Mouse (Mus musculus) MEL (cell line): ENCODE measurements around the gene Chst8. TPM values are rescaled to one million over a fixed set of nuclear protein-coding genes. Genes with fewer than 3 reads are reported as not detected.

Experiments used
- DNase-seq: peaks from one replicate; pipeline ENCODE4 v3.0.0; 2011; ENCODE audit warnings: low read depth, low spot score
- H3K27ac ChIP-seq: 2 replicates; pipeline ENCODE4 v1.5.1; 2012; ENCODE audit warnings: low read depth, mild to moderate bottlenecking, control low read depth, low read length, moderate library complexity; ENCODE audit not compliant: control insufficient read depth
- H3K27me3 ChIP-seq, 2 experiments: fragments of 150-350 bp in 1 of 2; sonication (generic) in 1 of 2; 2 replicates each; pipeline ENCODE4 v1.6.1; 2012; ENCODE audit warnings: low read length in 2 of 2, mild to moderate bottlenecking in 2 of 2, improper control_type of control experiment in 1 of 2, moderate library complexity in 1 of 2; ENCODE audit not compliant: insufficient read depth in 2 of 2, control insufficient read depth in 1 of 2
- H3K36me3 ChIP-seq, 2 experiments: 2 replicates each; pipeline ENCODE4 v1.6.1; 2012 to 2014; ENCODE audit warnings: low read length in 2 of 2, improper control_type of control experiment in 1 of 2, inconsistent platforms in 1 of 2, mild to moderate bottlenecking in 1 of 2; ENCODE audit not compliant: insufficient read depth in 2 of 2, control insufficient read depth in 1 of 2
- H3K4me1 ChIP-seq, 2 experiments: fragments of 150-350 bp in 1 of 2; sonication (generic) in 1 of 2; 2 replicates each; pipeline ENCODE4 v1.6.1; 2012; ENCODE audit warnings: low read length in 2 of 2, improper control_type of control experiment in 1 of 2, mild to moderate bottlenecking in 1 of 2; ENCODE audit not compliant: insufficient read depth in 2 of 2, control insufficient read depth in 1 of 2
- H3K4me3 ChIP-seq, 2 experiments: fragments of 150-350 bp in 1 of 2; sonication (generic) in 1 of 2; 2 replicates each; pipeline ENCODE4 v1.5.1; 2012; ENCODE audit warnings: low read depth in 2 of 2, low read length in 2 of 2, mild to moderate bottlenecking in 2 of 2, moderate library complexity in 2 of 2, control low read depth in 1 of 2, improper control_type of control experiment in 1 of 2; ENCODE audit not compliant: control insufficient read depth in 1 of 2, insufficient read depth in 1 of 2
- H3K79me2 ChIP-seq: 2 replicates; pipeline ENCODE4 v1.6.1; 2012; ENCODE audit warnings: mild to moderate bottlenecking, low read length, moderate library complexity; ENCODE audit not compliant: control insufficient read depth, poor library complexity, insufficient read depth
- H3K9ac ChIP-seq: 2 replicates; pipeline ENCODE4 v1.6.1; 2012; ENCODE audit warnings: low read depth, mild to moderate bottlenecking, control low read depth, low read length, moderate library complexity; ENCODE audit not compliant: control insufficient read depth, poor library complexity, severe bottlenecking
- H3K9me3 ChIP-seq: fragments of 150-350 bp; sonication (generic); replicated peaks from 2 replicates; pipeline ENCODE4 v1.6.1; 2012; ENCODE audit warnings: mild to moderate bottlenecking, low read length, improper control_type of control experiment, moderate library complexity; ENCODE audit not compliant: insufficient read depth
- BHLHE40 ChIP-seq: IDR thresholded peaks from 2 replicates; pipeline ENCODE4 v1.6.1; 2012; ENCODE audit warnings: low read depth, mild to moderate bottlenecking, inconsistent platforms, low read length, improper control_type of control experiment, borderline replicate concordance
- CHD1 ChIP-seq: IDR thresholded peaks from 2 replicates; pipeline ENCODE4 v1.6.1; 2012; ENCODE audit warnings: low read depth, mild to moderate bottlenecking, inconsistent platforms, low read length, improper control_type of control experiment
- CHD2 ChIP-seq: IDR thresholded peaks from 2 replicates; pipeline ENCODE4 v1.6.1; 2011; ENCODE audit warnings: low read length, improper control_type of control experiment
- E2F4 ChIP-seq: IDR thresholded peaks from 2 replicates; pipeline ENCODE4 v1.6.1; 2011; ENCODE audit warnings: low read depth, low read length, improper control_type of control experiment, borderline replicate concordance
- GABPA ChIP-seq: IDR thresholded peaks from 2 replicates; pipeline ENCODE4 v1.6.1; 2012; ENCODE audit warnings: low read depth, mild to moderate bottlenecking, inconsistent platforms, low read length, improper control_type of control experiment, moderate library complexity
- GATA1 ChIP-seq: IDR thresholded peaks from 2 replicates; pipeline ENCODE4 v1.6.1; 2011; ENCODE audit warnings: low read depth, low read length, improper control_type of control experiment
- HCFC1 ChIP-seq: IDR thresholded peaks from 2 replicates; pipeline ENCODE4 v1.6.1; 2012; ENCODE audit warnings: low read depth, mild to moderate bottlenecking, inconsistent platforms, low read length, improper control_type of control experiment, moderate library complexity
- MAX ChIP-seq: IDR thresholded peaks from 2 replicates; pipeline ENCODE4 v1.6.1; 2011; ENCODE audit warnings: low read length, improper control_type of control experiment
- MXI1 ChIP-seq: IDR thresholded peaks from 2 replicates; pipeline ENCODE4 v1.6.1; 2011; ENCODE audit warnings: mild to moderate bottlenecking, low read depth, low read length, improper control_type of control experiment
- RAD21 ChIP-seq: IDR thresholded peaks from 2 replicates; pipeline ENCODE4 v1.6.1; 2011; ENCODE audit warnings: mild to moderate bottlenecking, low read depth, low read length, improper control_type of control experiment
- RCOR1 ChIP-seq: IDR thresholded peaks from 2 replicates; pipeline ENCODE4 v1.6.1; 2012; ENCODE audit warnings: low read depth, mild to moderate bottlenecking, inconsistent platforms, low read length, improper control_type of control experiment
- SIN3A ChIP-seq: IDR thresholded peaks from 2 replicates; pipeline ENCODE4 v1.6.1; 2012; ENCODE audit warnings: low read length, improper control_type of control experiment, inconsistent platforms
- SMC3 ChIP-seq: IDR thresholded peaks from 2 replicates; pipeline ENCODE4 v1.6.1; 2011; ENCODE audit warnings: low read depth, low read length, improper control_type of control experiment
- TCF12 ChIP-seq: IDR thresholded peaks from 2 replicates; pipeline ENCODE4 v1.6.1; 2014; ENCODE audit warnings: low read depth, mild to moderate bottlenecking, inconsistent platforms, low read length, improper control_type of control experiment, moderate library complexity
- UBTF ChIP-seq: IDR thresholded peaks from 2 replicates; pipeline ENCODE4 v1.6.1; 2012; ENCODE audit warnings: low read depth, mild to moderate bottlenecking, inconsistent platforms, low read length, improper control_type of control experiment, moderate library complexity, borderline replicate concordance; ENCODE audit not compliant: insufficient read depth
- ZC3H11A ChIP-seq: IDR thresholded peaks from 2 replicates; pipeline ENCODE4 v1.6.1; 2012; ENCODE audit warnings: low read depth, mild to moderate bottlenecking, inconsistent platforms, low read length, improper control_type of control experiment
- ZKSCAN1 ChIP-seq: IDR thresholded peaks from 2 replicates; pipeline ENCODE4 v1.6.1; 2012; ENCODE audit warnings: low read depth, mild to moderate bottlenecking, inconsistent platforms, low read length, improper control_type of control experiment, moderate library complexity
- polyA plus RNA-seq, 2 experiments: library from polyadenylated mRNA; stranded (reverse) in 1 of 2; unstranded in 1 of 2; fragments of >175 nt in 1 of 2; fragments of >200 nt in 1 of 2; gene quantifications; 2 replicates each; pipeline versions ENCODE4 v1.2.1 to v1.2.4; 2012; ENCODE audit warnings: low replicate concordance in 2 of 2, low read depth in 1 of 2; ENCODE audit not compliant: insufficient read length in 2 of 2, insufficient read depth in 1 of 2, missing spikeins in 1 of 2
- total RNA-seq: library from RNA; depleted of rRNA; stranded (reverse); fragments of 300-350 nt; gene quantifications from 2 replicates; pipeline ENCODE4 v1.2.3, GENCODE M21; 2012

The Chst8 gene
- total and polyA plus RNA-seq, 3 experiments, result not detected

GRCm38 (mm10) chr7:34805042-34805441, 7.5 kb downstream of the Chst8 start:
- no peaks in the 10 kb centered on the region for H3K9me3 ChIP-seq

DNA sequence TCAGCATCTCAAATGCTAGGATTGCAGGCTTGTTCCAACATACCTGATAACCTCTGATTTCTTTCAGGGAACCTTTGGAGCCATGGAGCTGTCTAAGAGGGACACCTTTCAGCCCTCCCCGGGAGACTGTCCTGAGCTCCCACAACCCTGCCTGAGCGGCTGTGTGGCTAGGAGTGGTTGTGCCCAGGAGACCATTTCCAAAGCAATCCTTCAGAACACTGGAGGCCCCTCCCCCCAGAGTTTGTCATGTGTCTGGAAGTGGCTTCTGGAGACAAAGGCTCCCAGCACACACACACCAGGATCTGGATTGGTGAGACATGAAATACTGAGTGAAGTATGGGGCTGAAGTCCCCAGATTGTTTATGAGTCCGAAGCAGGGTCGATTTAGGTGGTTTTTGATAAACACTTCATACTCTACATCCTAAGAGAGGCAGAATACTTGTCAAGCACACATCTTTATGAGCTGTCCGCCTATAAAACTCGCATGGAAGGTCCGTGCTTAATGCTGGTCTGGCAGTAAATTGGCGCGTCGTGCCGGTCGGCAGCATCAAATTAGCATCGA, 12.5 kb downstream of the Chst8 start:
- DNase-seq, result no peak
- TF ChIP-seq RCOR1 (no peak), MAX (no peak), E2F4 (no peak), GABPA (no peak), RAD21 (no peak), TCF12 (no peak), BHLHE40 (no peak), HCFC1 (no peak), CHD1 (no peak), MXI1 (no peak), SIN3A (no peak), GATA1 (no peak)
- H3K9me3 ChIP-seq, result no peaks in the 10 kb centered on the region
- H3K36me3 ChIP-seq, result no peaks in the 10 kb centered on the region
- no peaks in the 10 kb centered on the region for H3K4me1 ChIP-seq
- H3K79me2 ChIP-seq, result no peaks in the 10 kb centered on the region
- H3K9ac ChIP-seq, result no peak overlapping the region
- H3K4me3 ChIP-seq, result no peak overlapping the region
- H3K27ac ChIP-seq, result no peak overlapping the region
- H3K27me3 ChIP-seq, result no peaks in the 10 kb centered on the region

More at GRCm38 (mm10) chr7:34805042-34805441, 7.5 kb downstream of the Chst8 start:
- H3K36me3 ChIP-seq, result no peaks in the 10 kb centered on the region
- DNase-seq, result no peak
- no peaks in the 10 kb centered on the region for H3K79me2 ChIP-seq
- no peaks in the 10 kb centered on the region for H3K4me1 ChIP-seq
- TF ChIP-seq CHD1, result no peak
- TF ChIP-seq MXI1, result no peak
- TF ChIP-seq MAX, result no peak
- no peak for TF ChIP-seq ZC3H11A
- no peak for TF ChIP-seq UBTF
- TF ChIP-seq CHD2, result no peak
- TF ChIP-seq BHLHE40, result no peak
- no peak for TF ChIP-seq ZKSCAN1
- TF ChIP-seq SMC3, result no peak
- H3K9ac ChIP-seq, result no peak overlapping the region
- no peaks in the 10 kb centered on the region for H3K27me3 ChIP-seq
- H3K4me3 ChIP-seq, result no peak overlapping the region
- H3K27ac ChIP-seq, result no peak overlapping the region
